In the genomic region with DNA sequence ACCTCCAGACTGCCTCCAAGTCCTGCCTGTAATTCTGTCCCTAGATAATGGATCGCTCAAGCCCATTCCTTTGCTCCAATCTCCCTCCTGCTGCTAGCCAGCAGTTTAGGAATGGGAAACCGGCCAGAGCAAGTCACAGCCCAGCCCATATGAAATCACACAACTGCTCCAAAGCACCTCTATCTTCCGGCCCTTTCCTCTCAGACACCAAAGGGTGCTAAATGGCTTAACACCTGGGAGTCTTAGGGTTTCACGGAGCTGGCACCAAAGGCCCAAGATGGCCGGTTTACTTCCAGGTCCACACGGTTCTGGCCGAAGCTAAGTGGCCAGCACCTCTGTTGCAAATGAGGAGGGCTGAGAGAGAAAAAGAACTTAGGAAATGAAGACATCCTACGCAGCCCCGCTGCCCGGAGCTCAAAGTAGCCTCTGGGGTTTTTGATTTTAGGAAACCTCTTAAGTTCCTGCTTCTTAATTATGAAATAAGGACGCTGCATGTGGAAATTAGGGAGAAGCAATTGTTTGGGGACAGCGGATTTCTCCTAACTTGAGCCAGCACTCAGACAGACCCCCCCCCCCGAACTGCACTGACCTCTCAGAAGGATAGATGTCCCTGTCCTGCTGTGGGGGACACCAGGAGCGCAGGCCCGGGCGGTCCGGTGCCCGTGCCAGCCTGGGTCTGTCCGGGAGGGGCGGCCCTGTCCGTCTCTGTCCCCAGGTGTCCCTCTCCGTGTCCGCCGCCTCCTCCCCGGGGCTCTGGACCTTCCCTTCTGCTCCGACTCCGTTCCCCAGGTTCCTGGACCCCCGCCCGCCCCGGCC, we compare ENCODE assay signal across 7 mouse cellular contexts. TPM values are rescaled to one million over a fixed set of nuclear protein-coding genes. Genes with fewer than 3 reads are reported as not detected.
DNase-seq lines count a peak whose midpoint lies in the region; ATAC-seq and TF ChIP-seq lines count a peak whose summit lies in the region.

No protein-coding gene starts in this region.

- H3K4me3 ChIP-seq in ES-Bruce4 (ENCODE audit: low read depth, low read length): peak overlapping the region; percentile 98
- peak overlapping the region; percentile 48 for H3K4me3 ChIP-seq in forebrain, embryonic 16.5 days (replicated peaks; ENCODE audit: low read length)
- peak overlapping the region; percentile 78 for H3K4me3 ChIP-seq in liver, embryonic 16.5 days (ENCODE audit: low read depth, low read length)

- peaks cover 2% of the 10 kb centered on the region for H3K4me1 ChIP-seq in ES-Bruce4 (ENCODE audit: control insufficient read depth, insufficient read depth, low read length)
- peaks cover 16% of the 10 kb centered on the region for H3K4me1 ChIP-seq in forebrain, embryonic 16.5 days (replicated peaks; ENCODE audit: control insufficient read depth, insufficient read depth, low read length)
- peaks cover 42% of the 10 kb centered on the region for H3K4me1 ChIP-seq in liver, embryonic 16.5 days (ENCODE audit: control insufficient read depth, low read depth, low read length)

- no peak for TF ChIP-seq CTCF in ES-Bruce4 (IDR thresholded peaks at IDR 0.05; ENCODE audit: low read depth, low read length)

- peak overlapping the region; percentile 87 for H3K9ac ChIP-seq in ES-Bruce4 (ENCODE audit: low read depth, poor library complexity, severe bottlenecking)
- H3K9ac ChIP-seq in forebrain, embryonic 16.5 days (replicated peaks; ENCODE audit: low read depth, low read length): peak overlapping the region; percentile 46
- H3K9ac ChIP-seq in liver, embryonic 16.5 days (ENCODE audit: low read depth, low read length): peak overlapping the region; percentile 84

- peak overlapping the region; percentile 96 for H3K27ac ChIP-seq in ES-Bruce4 (ENCODE audit: insufficient read depth, low read length)
- H3K27ac ChIP-seq in forebrain, embryonic 16.5 days (ENCODE audit: low read length): no peak overlapping the region
- peak overlapping the region; percentile 67 for H3K27ac ChIP-seq in liver, embryonic 16.5 days (ENCODE audit: low read length)

- no peak for TF ChIP-seq POLR2A in ES-Bruce4 (IDR thresholded peaks at IDR 0.05; ENCODE audit: insufficient read depth, low read length)

- intact Hi-C loops in left cerebral cortex, postnatal 25 days (cut with DNase I): no loop called here

- H3K4me2 ChIP-seq in forebrain, embryonic 16.5 days (ENCODE audit: low read length): peak overlapping the region; percentile 61
- H3K4me2 ChIP-seq in liver, embryonic 16.5 days (ENCODE audit: low read depth, low read length): peak overlapping the region; percentile 89

- H3K27me3 ChIP-seq in ES-Bruce4 (ENCODE audit: control insufficient read depth, insufficient read depth, low read length, poor library complexity, severe bottlenecking): no peaks in the 10 kb centered on the region
- no peaks in the 10 kb centered on the region for H3K27me3 ChIP-seq in forebrain, embryonic 16.5 days (replicated peaks; ENCODE audit: control insufficient read depth, insufficient read depth, low read length)
- H3K27me3 ChIP-seq in liver, embryonic 16.5 days (ENCODE audit: control insufficient read depth, insufficient read depth, low read depth, low read length): no peaks in the 10 kb centered on the region

- TF ChIP-seq EP300 in ES-Bruce4 (IDR thresholded peaks at IDR 0.05; ENCODE audit: insufficient read depth, low read depth, low read length): peak; percentile 57; the same call in 1 of the 2 replicates

- ATAC-seq in forebrain, embryonic 16.5 days: no peak; the same call in 1 of the 2 replicates
- ATAC-seq in liver, embryonic 16.5 days (ENCODE audit: low read depth): peak; percentile 13
- peak; percentile 2; the same call in 1 of the 2 replicates for ATAC-seq in neutrophil, adult 5-6 weeks (ENCODE audit: extremely low read depth, insufficient number of reproducible peaks, low FRiP score, poor library complexity, severe bottlenecking)

- H3K36me3 ChIP-seq in ES-Bruce4 (ENCODE audit: control insufficient read depth, insufficient read depth, low read length, poor library complexity, severe bottlenecking): peaks cover 7% of the 10 kb centered on the region; the same call in 1 of the 2 replicates
- H3K36me3 ChIP-seq in forebrain, embryonic 16.5 days (ENCODE audit: control insufficient read depth, insufficient read depth): no peaks in the 10 kb centered on the region
- no peaks in the 10 kb centered on the region for H3K36me3 ChIP-seq in liver, embryonic 16.5 days (ENCODE audit: control insufficient read depth, insufficient read depth)

- WGBS in forebrain, embryonic 16.5 days: 4% methylated on average over 30 of the region's 30 CpGs
- 5% methylated on average over 30 of the region's 30 CpGs for WGBS in liver, embryonic 16.5 days (ENCODE audit: insufficient replicate concordance)

- H3K9me3 ChIP-seq in ES-Bruce4 (replicated peaks; ENCODE audit: control insufficient read depth, insufficient read depth, low read length, poor library complexity, severe bottlenecking): no peaks in the 10 kb centered on the region
- no peaks in the 10 kb centered on the region for H3K9me3 ChIP-seq in forebrain, embryonic 16.5 days (ENCODE audit: control insufficient read depth, low read length)
- no peaks in the 10 kb centered on the region for H3K9me3 ChIP-seq in liver, embryonic 16.5 days (replicated peaks; ENCODE audit: control insufficient read depth, low read length)

- DNase-seq in adipocyte (ENCODE audit: low spot score): peak; percentile 53
- peak; percentile 32 for DNase-seq in induced T-regulatory cell, adult 2 months (ENCODE audit: low read depth)
- DNase-seq in left cerebral cortex, postnatal 25 days (ENCODE audit: low spot score in 2 of 2): no peak

RNA-seq across cellular contexts. Expression of gene Agtrap, which starts 0.5 kb away (rescaled TPM):
- polyA plus RNA-seq in ES-Bruce4 (2011; ENCODE audit: insufficient read depth, insufficient read length, low read depth, missing spikeins): 48.2 and 60.6 TPM in 2 replicates
- 4.7 and 5.5 TPM in 2 replicates for polyA plus RNA-seq in forebrain, embryonic 16.5 days (2015; fragmentation: Nextera tagmentation; extraction: Ambion mirVana)
- 9.2 and 9.4 TPM in 2 replicates for polyA plus RNA-seq in liver, embryonic 16.5 days (2015; fragmentation: Nextera tagmentation; extraction: Ambion mirVana)
- total RNA-seq in neutrophil, adult 5-6 weeks (2017): 19.3 and 20.5 TPM in 2 replicates
- total RNA-seq in left cerebral cortex, postnatal 25 days (2021): 1 to 10 TPM; 6.3 to 7.8 TPM

RNA-seq across cellular contexts. Expression of gene Mad2l2, which starts 42.9 kb away (rescaled TPM):
- polyA plus RNA-seq in ES-Bruce4 (2011; ENCODE audit: insufficient read depth, insufficient read length, low read depth, missing spikeins): 45.9 and 60.3 TPM in 2 replicates
- polyA plus RNA-seq in forebrain, embryonic 16.5 days (2015; fragmentation: Nextera tagmentation; extraction: Ambion mirVana): 127 TPM in 2 replicates
- polyA plus RNA-seq in liver, embryonic 16.5 days (2015; fragmentation: Nextera tagmentation; extraction: Ambion mirVana): 12.4 and 13.9 TPM in 2 replicates
- total RNA-seq in neutrophil, adult 5-6 weeks (2017): 8.7 and 12.2 TPM in 2 replicates
- 10 to 100 TPM; 11.2 to 14.9 TPM for total RNA-seq in left cerebral cortex, postnatal 25 days (2021)

RNA-seq across cellular contexts. Expression of gene Draxin, which starts 43.2 kb away (rescaled TPM):
- 0.17 and 0.22 TPM in 2 replicates for polyA plus RNA-seq in ES-Bruce4 (2011; ENCODE audit: insufficient read depth, insufficient read length, low read depth, missing spikeins)
- polyA plus RNA-seq in forebrain, embryonic 16.5 days (2015; fragmentation: Nextera tagmentation; extraction: Ambion mirVana): 22.7 and 23.5 TPM in 2 replicates
- polyA plus RNA-seq in liver, embryonic 16.5 days (2015; fragmentation: Nextera tagmentation; extraction: Ambion mirVana): 0.04 TPM in 2 replicates
- 0.93 and 1.4 TPM in 2 replicates for total RNA-seq in neutrophil, adult 5-6 weeks (2017)
- total RNA-seq in left cerebral cortex, postnatal 25 days (2021): under 1 TPM; 0.28 to 0.37 TPM

RNA-seq across cellular contexts. Expression of gene Mthfr, which starts 48.4 kb away (rescaled TPM):
- polyA plus RNA-seq in ES-Bruce4 (2011; ENCODE audit: insufficient read depth, insufficient read length, low read depth, missing spikeins): 9.5 and 13.7 TPM in 2 replicates
- polyA plus RNA-seq in forebrain, embryonic 16.5 days (2015; fragmentation: Nextera tagmentation; extraction: Ambion mirVana): 17.3 and 22.0 TPM in 2 replicates
- 10.9 and 11.9 TPM in 2 replicates for polyA plus RNA-seq in liver, embryonic 16.5 days (2015; fragmentation: Nextera tagmentation; extraction: Ambion mirVana)
- 10.0 and 20.0 TPM in 2 replicates for total RNA-seq in neutrophil, adult 5-6 weeks (2017)
- total RNA-seq in left cerebral cortex, postnatal 25 days (2021): 10 to 100 TPM; 27.1 to 30.5 TPM

RNA-seq across cellular contexts. Expression of gene Clcn6, which starts 48.7 kb away (rescaled TPM):
- polyA plus RNA-seq in ES-Bruce4 (2011; ENCODE audit: insufficient read depth, insufficient read length, low read depth, missing spikeins): 13.7 and 16.7 TPM in 2 replicates
- 34.3 and 40.6 TPM in 2 replicates for polyA plus RNA-seq in forebrain, embryonic 16.5 days (2015; fragmentation: Nextera tagmentation; extraction: Ambion mirVana)
- polyA plus RNA-seq in liver, embryonic 16.5 days (2015; fragmentation: Nextera tagmentation; extraction: Ambion mirVana): 1.4 and 1.8 TPM in 2 replicates
- total RNA-seq in neutrophil, adult 5-6 weeks (2017): 14.9 and 16.5 TPM in 2 replicates
- total RNA-seq in left cerebral cortex, postnatal 25 days (2021): 10 to 100 TPM; 70.9 to 73.9 TPM

Comparison
In these comparisons a context has a peak if more than half of its experiments do, and no peak if none do; other contexts are left out.
1. H3K4me3 ChIP-seq: peak in every context shown above with its lines; median percentile 98 in ES-Bruce4; 78 in liver, embryonic 16.5 days; 48 in forebrain, embryonic 16.5 days.
2. DNase-seq: peak in adipocyte (single experiment) and induced T-regulatory cell, adult 2 months (single experiment); none in left cerebral cortex, postnatal 25 days (0 of 2).
3. RNA of gene Draxin, which starts 43.2 kb away (polyA plus RNA-seq): 22.7 to 23.5 TPM in forebrain, embryonic 16.5 days; 0.17 to 0.22 TPM in ES-Bruce4 and 0.04 TPM in liver, embryonic 16.5 days; every median in the first group is over 10 times any median in the second.
4. Peak in every context shown above with its lines, with median percentiles within 50 percentile points of each other: H3K9ac ChIP-seq.